Mouse (Mus musculus) liver, postnatal 0 days (tissue): ENCODE measurements around the gene Itga6. TPM values are rescaled to one million over a fixed set of nuclear protein-coding genes. Genes with fewer than 3 reads are reported as not detected.
A peak's percentile ranks its signal among the peaks of the same experiment; 100 is the strongest.
"Not testable (repeated sequence)": the region's sequence is repeated elsewhere in the genome, so short reads cannot be mapped to it uniquely, and the experiment has no call there.

Source experiments
- ATAC-seq: fragments of 200-750 bp; cut with Nextera tagmentation; 2 replicates; pipeline ENCODE4 v1.8.0; 2017; ENCODE audit warnings: mild to moderate bottlenecking, moderate library complexity
- DNase-seq: peaks from one replicate; pipeline ENCODE4 v3.0.0-alpha.2; 2016
- H3K27ac ChIP-seq: fragments of 300-500 bp; sonication (generic); 2 replicates; pipeline ENCODE4 v1.5.1; 2014; ENCODE audit warnings: antibody characterized with exemption, moderate library complexity, mild to moderate bottlenecking, low read depth
- H3K27me3 ChIP-seq: fragments of 300-500 bp; sonication (generic); 2 replicates; pipeline ENCODE4 v1.6.1; 2014; ENCODE audit warnings: low read length, control low read depth, mixed read lengths; ENCODE audit not compliant: insufficient read depth
- H3K36me3 ChIP-seq: fragments of 300-500 bp; sonication (generic); replicated peaks from 2 replicates; pipeline ENCODE4 v1.6.1; 2014; ENCODE audit warnings: mild to moderate bottlenecking, control low read depth, low read length, moderate library complexity, mixed read lengths; ENCODE audit not compliant: insufficient read depth
- H3K4me1 ChIP-seq: fragments of 300-500 bp; sonication (generic); 2 replicates; pipeline ENCODE4 v1.6.1; 2014; ENCODE audit warnings: antibody characterized with exemption, mild to moderate bottlenecking, control low read depth; ENCODE audit not compliant: insufficient read depth
- H3K4me2 ChIP-seq: fragments of 300-500 bp; sonication (generic); 2 replicates; pipeline ENCODE4 v1.6.1; 2014; ENCODE audit warnings: low read depth, mild to moderate bottlenecking, low read length, moderate library complexity, mixed read lengths
- H3K4me3 ChIP-seq: fragments of 300-500 bp; sonication (generic); 2 replicates; pipeline ENCODE4 v1.5.1; 2014; ENCODE audit warnings: low read depth, low read length
- H3K9ac ChIP-seq: fragments of 300-500 bp; sonication (generic); replicated peaks from 2 replicates; pipeline ENCODE4 v1.6.1; 2014; ENCODE audit warnings: mild to moderate bottlenecking, moderate library complexity
- H3K9me3 ChIP-seq: fragments of 300-500 bp; sonication (generic); 2 replicates; pipeline ENCODE4 v1.6.1; 2016; ENCODE audit warnings: mild to moderate bottlenecking, control low read depth, low read length, mixed read lengths
- CTCF ChIP-seq: sonication (generic); IDR thresholded peaks from 2 replicates; pipeline ENCODE4 v1.5.1; 2016; ENCODE audit warnings: antibody characterized with exemption, low read depth
- EP300 ChIP-seq: IDR thresholded peaks from 2 replicates; pipeline ENCODE4 v1.6.1; 2016; ENCODE audit warnings: antibody characterized with exemption, low read depth, mild to moderate bottlenecking
- WGBS: fragments of 180-500 bp; shearing (Covaris S2); extraction: QIAGEN DNeasy Blood & Tissue Kit; methylation state at CpG from one replicate; pipeline ENCODE4 v1.1.7; 2014; ENCODE audit not compliant: insufficient replicate concordance; 5-methylcytosine and 5-hydroxymethylcytosine counted together
- polyA plus RNA-seq: library from polyadenylated mRNA; unstranded; fragments of >200 nt; fragmentation: Nextera tagmentation; extraction: Ambion mirVana; gene quantifications from 2 replicates; pipeline ENCODE4 v1.2.1, GENCODE M21; 2015

Itga6 gene
- polyA plus RNA-seq, 1 experiment from 2014 or later = 7.5 TPM

DNA sequence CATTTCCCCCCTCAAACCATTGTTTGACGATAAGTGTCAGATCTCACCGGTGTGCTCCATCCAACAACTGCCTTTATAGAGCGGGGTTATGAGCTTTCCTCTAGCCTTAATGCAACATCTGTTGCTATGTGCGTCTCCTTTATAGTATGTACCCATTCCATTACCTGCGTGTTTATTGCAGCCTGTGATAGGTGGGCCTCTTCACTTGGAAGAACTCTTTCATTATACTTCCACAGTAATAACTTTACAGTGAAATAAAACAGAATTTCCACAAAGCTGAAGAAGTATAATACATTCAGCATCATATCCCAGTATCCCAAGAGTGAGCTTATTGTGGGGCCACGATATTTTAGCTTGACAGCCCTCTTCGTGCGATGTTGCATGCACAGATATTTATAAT lies 90.1 kb downstream of the Itga6 start:
- WGBS = 89% methylated on average over 8 of the region's 8 CpGs
- TF ChIP-seq EP300 (no peak), CTCF (no peak)
- Histone ChIP-seq H3K9ac (no peak overlapping the region), H3K4me3 (no peak overlapping the region), H3K36me3 (no peaks in the 10 kb centered on the region), H3K9me3 (no peaks in the 10 kb centered on the region), H3K27me3 (no peaks in the 10 kb centered on the region), H3K4me2 (no peak overlapping the region), H3K4me1 (no peaks in the 10 kb centered on the region), H3K27ac (no peak overlapping the region)
- DNase-seq (no peak), ATAC-seq (no peak)

- Histone ChIP-seq H3K9ac (no peak overlapping the region), H3K4me1 (no peaks in the 10 kb centered on the region), H3K27ac (no peak overlapping the region), H3K9me3 (no peaks in the 10 kb centered on the region), H3K4me3 (no peak overlapping the region), H3K27me3 (no peaks in the 10 kb centered on the region), H3K4me2 (no peak overlapping the region), H3K36me3 (no peaks in the 10 kb centered on the region)
- 72% methylated on average over 4 of the region's 4 CpGs for WGBS
- no peak for ATAC-seq
- TF ChIP-seq EP300 = no peak
- no peak for TF ChIP-seq CTCF
- DNase-seq = no peak
Measured at GRCm38 (mm10) chr2:71836232-71836631, 90.8 kb downstream of the Itga6 start.

- no peaks in the 10 kb centered on the region for H3K4me1 ChIP-seq
- DNase-seq = no peak
- no peak for ATAC-seq
- 74% methylated on average over 4 of the region's 4 CpGs for WGBS
- H3K4me2 ChIP-seq = no peak overlapping the region
- no peaks in the 10 kb centered on the region for H3K27me3 ChIP-seq
- H3K9ac ChIP-seq = no peak overlapping the region
- H3K36me3 ChIP-seq = no peaks in the 10 kb centered on the region
- H3K4me3 ChIP-seq = no peak overlapping the region
- TF ChIP-seq CTCF (no peak), EP300 (no peak)
- no peaks in the 10 kb centered on the region for H3K9me3 ChIP-seq
- H3K27ac ChIP-seq = no peak overlapping the region
Measured at GRCm38 (mm10) chr2:71837261-71837660, 91.8 kb downstream of the Itga6 start.

- Histone ChIP-seq H3K27ac (no peak overlapping the region), H3K4me1 (no peaks in the 10 kb centered on the region), H3K4me3 (no peak overlapping the region), H3K36me3 (no peaks in the 10 kb centered on the region), H3K27me3 (no peaks in the 10 kb centered on the region), H3K4me2 (no peak overlapping the region), H3K9ac (no peak overlapping the region), H3K9me3 (no peaks in the 10 kb centered on the region)
- ATAC-seq (no peak), DNase-seq (peak; percentile 79)
- 23% methylated on average over 6 of the region's 6 CpGs for WGBS
- peak; percentile 71 for TF ChIP-seq CTCF
- no peak for TF ChIP-seq EP300
Measured at GRCm38 (mm10) chr2:71837791-71838190, 92.4 kb downstream of the Itga6 start.

DNA sequence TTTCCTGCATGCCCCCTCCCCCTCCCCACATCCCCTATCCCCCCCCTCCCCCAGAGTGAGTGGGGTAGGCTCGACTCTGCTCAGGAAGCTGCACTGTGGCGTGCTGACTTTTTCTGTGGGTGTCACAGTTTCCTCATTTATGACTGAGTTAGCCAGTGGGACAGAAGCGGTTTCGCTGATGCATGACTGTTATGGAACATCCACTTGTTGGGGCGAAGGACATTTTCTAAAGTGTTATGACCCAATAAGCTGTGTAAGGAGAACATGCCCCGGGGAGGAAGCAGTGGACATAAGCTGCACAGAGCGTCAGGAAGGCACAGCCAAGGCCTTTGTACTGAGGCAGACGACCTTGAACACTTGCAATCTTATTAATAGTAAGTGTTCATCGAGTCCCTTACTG lies 97.9 kb downstream of the Itga6 start:
- DNase-seq (no peak), ATAC-seq (peak; percentile 48; the same call in 1 of the 2 replicates)
- WGBS = 49% methylated on average over 9 of the region's 9 CpGs

GRCm38 (mm10) chr2:71844906-71845305 lies 99.5 kb downstream of the Itga6 start:
- WGBS = 78% methylated on average over 6 of the region's 6 CpGs
- Histone ChIP-seq H3K36me3 (no peaks in the 10 kb centered on the region; the same call in 1 of the 2 replicates), H3K9ac (no peak overlapping the region), H3K4me2 (no peak overlapping the region), H3K9me3 (no peaks in the 10 kb centered on the region), H3K4me1 (no peaks in the 10 kb centered on the region), H3K4me3 (no peak overlapping the region), H3K27ac (no peak overlapping the region), H3K27me3 (no peaks in the 10 kb centered on the region)
- no peak for TF ChIP-seq CTCF
- TF ChIP-seq EP300 = no peak
- DNase-seq (no peak), ATAC-seq (no peak)

More for the DNA sequence above, 97.9 kb downstream of the Itga6 start:
- peak overlapping the region; percentile 30; the same call in 1 of the 2 replicates for H3K27ac ChIP-seq
- TF ChIP-seq CTCF (no peak), EP300 (no peak)
- H3K4me1 ChIP-seq = no peaks in the 10 kb centered on the region
- H3K9ac ChIP-seq = no peak overlapping the region
- no peaks in the 10 kb centered on the region; the same call in 1 of the 2 replicates for H3K36me3 ChIP-seq
- no peaks in the 10 kb centered on the region for H3K27me3 ChIP-seq
- no peak overlapping the region for H3K4me2 ChIP-seq
- no peak overlapping the region for H3K4me3 ChIP-seq
- no peaks in the 10 kb centered on the region for H3K9me3 ChIP-seq

- not testable (repeated sequence) for H3K36me3 ChIP-seq, H3K4me1 ChIP-seq, DNase-seq, H3K4me3 ChIP-seq, ATAC-seq, H3K4me2 ChIP-seq, H3K27ac ChIP-seq, H3K9ac ChIP-seq, H3K27me3 ChIP-seq, H3K9me3 ChIP-seq
- peak; percentile 65 for TF ChIP-seq CTCF
- WGBS = 2% methylated on average over 5 of the region's 8 CpGs
Measured at GRCm38 (mm10) chr2:71852161-71852560, 106.7 kb downstream of the Itga6 start.
